Mouse (Mus musculus): Measurements from ENCODE around the gene Acta2. TPM values are rescaled to one million over a fixed set of nuclear protein-coding genes. Genes with fewer than 3 reads are reported as not detected.
A peak's percentile ranks its signal among the peaks of the same experiment; 100 is the strongest.

Gene Acta2
- polyA plus RNA-seq, 2 experiments from 2014 or later: 0.39 to 0.47 TPM

DNA sequence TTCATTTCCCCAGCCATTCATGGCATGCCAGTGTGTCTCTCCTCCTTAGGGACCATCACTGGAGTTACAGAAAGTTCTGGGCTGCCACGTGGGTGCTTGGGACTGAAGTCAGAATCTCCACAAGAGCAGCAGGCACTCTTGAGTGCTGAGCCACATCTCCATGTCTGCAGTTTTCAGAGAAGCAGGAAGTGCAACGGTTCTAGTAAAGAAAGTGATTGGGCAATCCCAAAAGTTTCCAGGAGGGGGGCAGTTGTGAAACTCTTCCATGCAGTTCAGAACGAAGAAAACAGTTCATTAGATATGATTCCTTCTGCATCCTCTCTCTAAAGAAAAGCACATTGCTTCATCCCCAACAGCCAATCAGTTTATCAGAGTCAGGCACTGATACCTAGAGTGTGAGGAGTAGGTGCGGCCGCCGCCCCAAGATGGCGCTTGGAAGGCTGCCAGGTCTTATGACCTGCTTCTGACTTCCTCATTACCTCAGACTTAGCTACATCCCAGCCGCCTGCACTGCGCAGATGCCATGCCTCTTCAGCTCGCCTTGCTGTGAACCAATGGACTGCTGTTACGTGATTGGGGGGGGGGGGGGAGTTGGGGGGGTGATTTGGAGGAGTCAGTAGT is 14.8 kb upstream of the Acta2 start:
- no peak for ATAC-seq

- ATAC-seq: no peak
Measured at GRCm38 (mm10) chr19:34268991-34269390, 13.6 kb upstream of the Acta2 start.

GRCm38 (mm10) chr19:34265604-34266193 is 10.3 kb upstream of the Acta2 start:
- no peak for ATAC-seq

- ATAC-seq: no peak
Measured at GRCm38 (mm10) chr19:34262273-34262974, 7.0 kb upstream of the Acta2 start.

GRCm38 (mm10) chr19:34256936-34257335 is 1.5 kb upstream of the Acta2 start:
- ATAC-seq: no peak

- ATAC-seq: no peak
Measured at GRCm38 (mm10) chr19:34256149-34256548, 759 bp upstream of the Acta2 start.

DNA sequence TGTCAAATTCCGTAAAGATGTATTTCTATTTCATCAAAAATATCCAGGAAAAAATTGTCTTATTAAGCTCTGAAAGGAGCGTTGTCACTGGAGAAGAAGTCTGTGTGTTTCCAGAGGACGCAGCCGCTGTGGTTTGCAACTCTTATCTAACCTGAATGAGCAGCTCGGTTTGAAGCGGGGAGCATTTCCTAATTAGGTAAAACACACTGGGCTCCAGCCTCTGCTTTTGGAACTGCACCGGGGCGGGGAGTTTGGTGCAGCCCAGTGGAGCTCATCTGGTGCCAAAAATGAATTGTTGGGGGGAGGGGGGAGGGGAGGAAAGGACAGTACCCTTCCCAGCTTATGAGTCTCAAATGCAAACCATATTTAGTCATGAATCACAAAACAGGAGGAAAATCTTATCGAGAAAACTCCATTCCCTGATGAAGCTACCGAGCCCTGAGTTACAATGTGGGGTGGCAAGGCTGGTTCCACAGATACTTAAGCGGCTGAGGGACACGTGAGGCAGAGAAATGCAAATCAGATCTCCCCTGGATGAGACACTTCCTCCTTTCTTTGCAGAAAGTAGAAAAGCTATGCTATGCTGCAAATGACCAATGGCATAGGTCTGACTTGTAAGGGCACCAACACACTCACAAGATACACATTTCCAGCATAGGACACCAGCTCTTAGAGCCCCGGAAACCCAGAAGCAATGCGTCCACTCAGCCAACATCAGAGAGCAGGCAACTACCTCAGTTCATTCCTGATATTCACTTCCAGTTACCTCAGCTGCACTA is 1.1 kb downstream of the Acta2 start:
- ATAC-seq: peak; percentile 62

GRCm38 (mm10) chr19:34252450-34252849 is 2.9 kb downstream of the Acta2 start:
- ATAC-seq: no peak

- ATAC-seq: no peak
Measured at GRCm38 (mm10) chr19:34251900-34252299, 3.5 kb downstream of the Acta2 start.

- ATAC-seq: no peak
Measured at GRCm38 (mm10) chr19:34250621-34251020, 4.8 kb downstream of the Acta2 start.

- peak; percentile 81 for ATAC-seq
Measured at GRCm38 (mm10) chr19:34248558-34248957, 6.8 kb downstream of the Acta2 start.

DNA sequence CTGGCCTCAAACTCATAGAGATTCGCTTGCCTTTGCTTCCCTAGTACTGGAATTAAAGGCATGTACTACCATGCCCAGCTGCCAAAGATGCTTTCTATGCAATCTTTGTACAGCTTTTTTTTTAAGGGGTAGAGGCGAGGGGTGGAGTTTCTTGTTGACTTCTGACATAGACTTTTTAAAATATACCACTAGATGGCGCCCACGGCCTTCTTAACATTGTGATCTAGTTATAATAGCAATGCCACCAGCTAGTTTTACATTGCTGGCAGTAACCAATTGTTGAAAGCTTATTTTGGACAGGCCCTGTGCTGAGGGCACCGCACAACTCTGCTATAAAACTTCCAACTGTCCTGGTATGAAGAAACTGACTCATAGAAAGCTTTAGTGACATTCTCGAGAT is 11.3 kb downstream of the Acta2 start:
- peak; percentile 74 for ATAC-seq

- ATAC-seq: no peak
Measured at GRCm38 (mm10) chr19:34242925-34243324, 12.5 kb downstream of the Acta2 start.

- ATAC-seq: peak; percentile 46
Measured at GRCm38 (mm10) chr19:34241247-34241915, 14.0 kb downstream of the Acta2 start.

- ATAC-seq: no peak
Measured at GRCm38 (mm10) chr19:34240273-34241039, 14.9 kb downstream of the Acta2 start.

- no peak for ATAC-seq
Measured at GRCm38 (mm10) chr19:34237746-34238145, 17.6 kb downstream of the Acta2 start.

DNA sequence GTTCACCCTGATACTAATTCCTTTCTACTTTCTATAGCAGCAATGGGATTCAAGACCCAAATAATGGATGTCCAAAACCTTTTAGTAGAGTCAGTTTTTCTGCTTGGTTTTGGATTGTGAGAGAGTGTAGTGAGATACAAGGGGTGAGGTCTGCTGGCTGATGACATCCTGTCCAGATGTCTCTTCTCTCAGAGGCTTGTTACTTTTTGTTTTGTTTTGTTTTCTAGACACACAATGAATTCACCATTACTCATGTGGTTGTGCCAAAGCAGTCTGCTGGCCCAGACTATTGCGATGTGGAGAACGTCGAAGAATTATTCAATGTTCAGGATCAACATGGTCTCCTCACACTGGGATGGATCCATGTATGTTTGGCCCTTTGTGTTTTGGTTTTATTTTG is 19.3 kb downstream of the Acta2 start:
- no peak for ATAC-seq

- ATAC-seq: peak; percentile 45
Measured at GRCm38 (mm10) chr19:34233944-34234343, 21.4 kb downstream of the Acta2 start.

GRCm38 (mm10) chr19:34232326-34232725 is 23.1 kb downstream of the Acta2 start:
- no peak for ATAC-seq

DNA sequence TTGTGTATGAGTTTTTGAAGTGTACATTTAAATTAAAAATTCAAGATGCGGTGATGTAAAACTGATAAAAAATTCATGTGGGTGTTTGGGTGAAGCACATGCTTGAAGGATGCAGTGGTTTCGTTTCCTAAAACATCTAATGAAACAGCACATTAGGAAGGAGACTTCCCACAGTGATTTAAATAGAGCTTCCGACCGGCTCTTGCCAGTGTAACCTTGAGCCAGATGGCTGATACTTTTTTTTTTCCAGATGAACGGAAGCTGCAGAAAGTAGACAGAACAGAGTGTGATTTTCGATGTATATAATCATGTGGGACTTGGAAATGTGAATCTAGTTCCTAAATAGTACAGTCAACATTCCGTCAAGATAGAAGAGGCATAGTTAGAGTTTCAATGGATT is 23.8 kb downstream of the Acta2 start:
- no peak for ATAC-seq

DNA sequence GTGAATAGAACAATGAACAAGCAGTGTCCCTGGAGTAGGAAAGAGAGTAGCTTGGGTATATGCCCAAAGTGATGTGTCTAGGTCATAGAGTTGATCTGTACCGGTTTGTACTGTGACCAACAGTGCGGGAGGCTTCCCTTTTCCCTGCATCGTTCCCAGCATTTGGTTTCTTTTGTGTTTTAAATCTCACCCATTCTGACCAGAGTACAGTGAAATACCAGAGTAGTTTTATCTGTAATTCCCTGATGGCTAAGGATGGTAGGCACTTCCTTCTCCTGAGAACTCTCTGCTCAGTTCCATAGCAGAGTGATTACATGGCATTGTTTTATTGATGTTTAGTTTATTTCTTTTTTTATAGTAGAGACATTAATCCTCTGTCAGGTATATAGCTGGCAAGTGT is 32.6 kb downstream of the Acta2 start:
- ATAC-seq: no peak
